Mouse (Mus musculus) erythroblast, adult 5-6 weeks (primary cell): ENCODE data around the gene Actl6b. TPM values are rescaled to one million over a fixed set of nuclear protein-coding genes. Genes with fewer than 3 reads are reported as not detected.
A peak's percentile ranks its signal among the peaks of the same experiment; 100 is the strongest.

Source experiments
- ATAC-seq: replicated peaks from 2 replicates; pipeline ENCODE4 v1.8.0; 2016; ENCODE audit warnings: moderate number of reproducible peaks, mild to moderate bottlenecking, moderate TSS enrichment, inconsistent platforms; ENCODE audit not compliant: poor library complexity, low FRiP score, severe bottlenecking
- total RNA-seq, 2 experiments: library from RNA; stranded (forward) in 1 of 2; stranded (reverse) in 1 of 2; fragments of 150-400 nt in 1 of 2; fragments of 200-764, 138-1000 nt in 1 of 2; gene quantifications; 2 replicates each; pipeline versions ENCODE4 v1.2.3 to v1.2.4; 2015 to 2017; ENCODE audit warnings: low replicate concordance in 2 of 2

Actl6b gene
- total RNA-seq, 2 experiments from 2014 or later = not detected

DNA sequence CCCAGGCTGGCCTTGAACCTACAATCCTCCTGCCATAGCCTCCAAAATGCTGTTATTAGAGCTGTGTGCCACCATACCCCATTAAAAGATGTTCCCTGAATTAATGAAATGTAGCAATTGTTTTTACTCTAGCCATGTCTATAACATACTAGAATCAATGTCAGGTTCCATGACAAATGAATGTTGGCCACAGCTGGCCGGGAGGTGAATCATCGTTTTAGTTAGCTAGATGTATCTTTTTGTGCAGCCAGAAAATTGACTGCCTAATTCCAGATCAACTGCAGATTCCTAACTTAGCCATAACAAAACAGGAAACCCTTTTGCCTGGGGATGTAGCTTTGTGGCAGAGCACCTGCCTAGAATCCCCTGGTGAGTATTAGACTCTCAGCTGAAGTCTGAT lies 3.5 kb upstream of the Actl6b start:
- ATAC-seq = no peak

DNA sequence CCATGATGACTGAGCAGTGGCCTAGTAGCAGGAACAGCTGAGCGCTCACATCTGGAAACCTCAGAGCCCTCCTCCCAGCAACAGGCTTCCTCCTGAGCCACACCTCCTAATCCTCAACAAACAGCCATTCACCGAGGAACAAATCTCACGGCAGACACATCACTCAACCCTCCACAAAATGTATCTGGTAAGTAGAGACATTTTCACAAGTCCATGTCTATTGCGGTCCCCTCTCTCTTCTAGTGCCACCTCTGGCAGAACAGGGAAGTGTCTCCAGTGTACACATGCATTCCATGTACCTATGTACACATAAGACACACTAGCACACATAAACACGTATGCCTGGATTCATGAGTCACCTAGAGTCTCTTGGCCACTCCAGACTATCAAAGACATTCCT lies 2.2 kb upstream of the Actl6b start:
- ATAC-seq = no peak

DNA sequence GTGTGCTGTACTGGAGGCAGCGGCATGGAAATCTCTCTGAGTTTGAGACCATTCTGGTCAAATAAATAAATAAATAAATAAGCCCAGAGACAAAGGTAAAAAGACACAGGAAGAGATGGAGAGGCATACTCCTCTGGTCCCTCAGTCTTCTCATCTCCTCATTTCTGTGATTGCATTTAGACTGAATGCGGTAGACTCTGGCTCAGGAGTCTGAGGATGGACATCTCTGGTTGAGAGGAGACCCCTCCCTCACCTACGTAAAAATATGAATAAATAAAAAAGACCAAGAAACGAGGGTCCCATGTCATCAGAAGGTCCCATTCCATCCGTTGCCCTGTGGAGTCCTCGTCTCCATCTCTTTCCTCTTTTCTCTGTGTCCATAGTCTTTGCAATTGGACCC lies 317 bp upstream of the Actl6b start:
- no peak for ATAC-seq

DNA sequence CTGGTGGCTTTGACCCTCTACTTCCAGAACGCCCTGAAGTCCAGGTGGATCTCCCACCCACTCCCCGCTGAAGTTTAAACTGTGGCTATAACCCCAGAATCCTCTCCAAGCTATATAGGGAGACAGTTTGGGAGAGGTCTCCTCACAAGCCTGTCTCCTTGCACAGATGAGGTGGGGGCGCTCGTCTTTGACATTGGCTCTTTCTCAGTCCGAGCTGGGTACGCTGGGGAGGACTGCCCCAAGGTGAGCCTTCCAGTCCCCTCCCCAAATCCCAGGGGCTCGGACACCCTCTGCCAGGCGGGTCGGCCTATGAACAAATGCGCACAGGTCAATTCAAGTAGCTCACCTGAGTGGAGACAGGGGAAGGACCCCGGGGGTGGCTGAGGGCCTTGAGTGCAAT lies 581 bp downstream of the Actl6b start:
- 0 out of 2 replicates have a peak, but pooled peaks have one; percentile 21 for ATAC-seq

DNA sequence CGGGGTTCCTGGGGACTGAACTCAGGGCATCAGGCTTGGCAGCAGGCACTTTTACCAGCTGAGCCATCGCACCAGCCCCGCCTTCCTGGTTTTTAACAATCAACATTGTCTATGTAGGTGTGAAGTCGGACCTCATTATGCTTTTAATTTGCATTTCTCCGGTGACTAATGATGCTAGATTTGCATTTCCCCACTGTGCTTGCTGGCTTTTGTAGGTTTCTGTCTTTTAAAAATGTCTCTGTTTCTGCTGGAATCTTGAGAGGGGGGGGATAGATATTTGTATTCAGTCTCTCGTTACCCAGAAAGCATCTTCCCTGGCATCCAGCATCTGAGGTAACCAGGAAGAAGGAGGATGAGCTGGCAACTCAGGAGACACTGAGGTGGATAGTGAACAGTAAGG lies 8.2 kb downstream of the Actl6b start:
- no peak for ATAC-seq

DNA sequence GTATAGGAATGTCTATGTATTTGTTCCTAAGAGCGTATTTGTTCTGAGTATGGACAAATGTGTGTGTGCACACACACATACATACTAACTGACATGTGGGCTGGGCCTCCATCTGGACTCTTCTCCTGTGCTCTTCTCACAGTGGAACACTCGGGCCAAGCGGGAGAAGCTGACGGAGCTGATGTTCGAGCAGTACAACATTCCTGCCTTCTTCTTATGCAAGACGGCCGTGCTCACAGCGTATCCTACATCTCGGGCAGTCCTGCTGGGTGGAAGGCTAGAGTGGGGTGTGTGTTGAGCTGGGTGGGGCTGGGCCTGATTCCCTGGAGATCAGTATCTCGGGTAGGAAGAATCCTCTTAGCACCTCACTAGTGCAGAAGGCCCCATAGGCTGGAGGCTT lies 9.6 kb downstream of the Actl6b start:
- ATAC-seq = no peak

DNA sequence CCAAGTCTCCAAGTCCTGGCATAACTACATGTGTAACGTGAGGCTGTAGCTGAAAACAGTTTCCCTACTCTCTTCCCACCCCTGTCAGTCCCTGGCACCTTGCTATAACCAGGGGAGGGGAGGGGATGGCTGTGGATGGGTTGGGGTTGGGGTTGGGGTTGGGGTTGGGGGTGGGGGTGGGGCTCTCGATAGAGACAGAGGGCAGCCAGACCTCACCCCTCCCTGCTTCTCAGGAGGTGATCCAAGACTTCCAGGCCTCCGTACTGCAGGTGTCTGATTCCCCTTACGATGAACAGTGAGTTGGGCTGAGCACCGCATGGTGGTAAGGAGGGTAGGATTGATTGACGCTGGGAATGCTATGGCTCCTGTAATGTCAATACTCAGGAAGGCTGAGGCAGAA lies 12.4 kb downstream of the Actl6b start:
- ATAC-seq = no peak

DNA sequence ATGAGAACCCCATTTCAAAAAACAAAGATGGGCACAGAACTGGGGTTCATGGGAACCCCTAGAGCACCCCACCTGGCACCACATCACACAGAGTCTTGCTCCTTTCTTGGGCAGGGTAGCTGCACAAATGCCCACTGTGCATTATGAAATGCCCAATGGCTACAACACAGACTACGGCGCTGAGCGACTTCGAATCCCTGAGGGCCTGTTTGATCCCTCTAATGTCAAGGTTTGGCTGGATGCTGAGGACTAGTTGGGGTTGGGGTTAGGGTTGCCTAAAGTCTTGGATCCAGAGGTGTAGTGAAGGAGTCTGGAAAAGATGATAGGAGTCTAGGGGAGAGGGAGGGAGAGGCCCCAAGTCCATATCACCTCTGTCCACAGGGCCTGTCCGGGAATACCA lies 13.1 kb downstream of the Actl6b start:
- no peak for ATAC-seq

DNA sequence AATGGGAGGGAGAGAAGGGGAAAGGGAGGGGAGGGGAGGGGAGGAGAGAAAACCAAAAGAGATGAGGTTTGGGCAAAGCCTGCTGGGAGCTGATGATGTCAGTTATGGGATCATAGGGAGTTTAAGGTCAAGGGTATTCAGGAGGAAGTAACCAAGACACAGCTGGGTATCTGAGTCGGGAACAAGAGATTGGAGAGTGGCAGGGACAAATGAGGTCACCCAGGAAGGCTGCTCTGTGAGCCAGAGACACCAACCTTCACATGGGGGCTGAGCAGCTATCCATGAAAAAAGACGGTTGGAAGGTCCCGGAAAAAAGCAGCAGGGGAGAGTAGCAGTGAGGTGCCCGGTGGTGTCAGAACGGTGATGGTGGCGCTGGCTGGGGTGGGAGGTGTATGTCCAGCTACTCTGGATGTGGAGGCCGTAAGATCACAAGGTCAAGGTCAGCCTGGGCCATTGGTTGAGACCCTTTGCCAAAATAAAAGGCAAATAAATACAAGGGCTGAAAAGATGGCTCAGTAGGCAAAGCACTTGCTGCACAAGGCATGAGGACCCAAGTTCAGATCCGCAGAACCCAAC lies 15.0 kb downstream of the Actl6b start:
- ATAC-seq = no peak

DNA sequence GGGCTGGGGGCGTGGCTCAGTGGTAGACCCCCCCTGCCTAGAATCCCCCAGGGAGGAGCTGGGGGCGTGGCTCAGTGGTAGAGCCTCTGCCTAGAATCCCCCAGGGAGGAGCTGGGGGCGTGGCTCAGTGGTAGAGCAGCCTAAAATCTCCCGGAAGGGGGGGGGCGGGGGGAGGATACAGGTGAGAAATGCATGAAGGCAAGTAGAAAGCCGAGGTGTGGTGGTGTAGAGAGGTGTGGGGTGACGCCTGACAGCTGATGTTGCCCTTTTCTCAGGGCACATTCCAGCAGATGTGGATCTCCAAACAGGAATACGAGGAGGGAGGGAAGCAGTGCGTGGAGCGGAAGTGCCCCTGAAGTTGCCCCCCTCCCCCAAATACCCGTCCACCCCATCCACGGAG lies 15.7 kb downstream of the Actl6b start:
- ATAC-seq = no peak

DNA sequence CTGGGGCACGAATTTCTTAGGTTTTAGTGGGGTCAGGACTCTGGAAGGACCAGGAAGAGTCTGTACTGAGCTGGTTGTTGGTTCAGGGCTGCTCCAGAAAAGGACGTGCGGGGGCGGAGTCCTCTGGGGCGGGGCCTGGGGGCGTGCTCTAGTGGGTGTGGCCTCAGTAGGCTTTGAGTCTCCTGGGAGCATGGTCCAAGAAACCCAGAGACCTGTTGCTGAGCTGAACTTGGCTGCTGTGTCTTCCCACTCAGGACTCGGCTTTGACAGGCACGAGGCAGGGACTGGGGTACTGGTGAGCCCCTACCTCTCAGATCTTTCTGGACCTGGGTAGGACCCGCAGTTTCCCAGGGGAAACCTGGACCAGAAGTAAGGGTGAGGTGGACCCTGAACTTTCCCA lies 16.3 kb downstream of the Actl6b start, which contains the start of gene Tfr2:
Gene Tfr2, plus strand, starts transcription at position 176 of the 400 bp plus-strand sequence.
- peak; percentile 87 for ATAC-seq

DNA sequence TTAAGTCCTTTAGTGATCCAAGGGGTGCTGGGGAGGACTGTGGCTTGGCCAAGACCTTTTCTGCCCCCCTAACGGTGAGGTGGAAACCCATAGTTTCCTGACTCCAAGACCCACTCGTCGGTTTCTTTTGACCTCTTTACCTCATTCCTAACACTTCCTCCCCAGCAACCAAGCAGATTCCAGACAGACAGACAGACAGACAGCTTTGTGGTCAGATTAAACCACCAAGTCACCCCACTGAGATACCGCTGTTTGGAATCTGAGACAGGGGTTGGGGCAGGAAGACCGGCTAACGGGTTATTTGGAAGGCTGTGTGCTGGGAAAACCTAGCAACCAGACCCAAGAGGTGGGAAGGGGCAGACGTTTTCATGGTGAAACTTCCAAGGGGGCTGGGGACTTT lies 16.9 kb downstream of the Actl6b start:
- ATAC-seq = no peak; the same call in 1 of the 2 replicates

DNA sequence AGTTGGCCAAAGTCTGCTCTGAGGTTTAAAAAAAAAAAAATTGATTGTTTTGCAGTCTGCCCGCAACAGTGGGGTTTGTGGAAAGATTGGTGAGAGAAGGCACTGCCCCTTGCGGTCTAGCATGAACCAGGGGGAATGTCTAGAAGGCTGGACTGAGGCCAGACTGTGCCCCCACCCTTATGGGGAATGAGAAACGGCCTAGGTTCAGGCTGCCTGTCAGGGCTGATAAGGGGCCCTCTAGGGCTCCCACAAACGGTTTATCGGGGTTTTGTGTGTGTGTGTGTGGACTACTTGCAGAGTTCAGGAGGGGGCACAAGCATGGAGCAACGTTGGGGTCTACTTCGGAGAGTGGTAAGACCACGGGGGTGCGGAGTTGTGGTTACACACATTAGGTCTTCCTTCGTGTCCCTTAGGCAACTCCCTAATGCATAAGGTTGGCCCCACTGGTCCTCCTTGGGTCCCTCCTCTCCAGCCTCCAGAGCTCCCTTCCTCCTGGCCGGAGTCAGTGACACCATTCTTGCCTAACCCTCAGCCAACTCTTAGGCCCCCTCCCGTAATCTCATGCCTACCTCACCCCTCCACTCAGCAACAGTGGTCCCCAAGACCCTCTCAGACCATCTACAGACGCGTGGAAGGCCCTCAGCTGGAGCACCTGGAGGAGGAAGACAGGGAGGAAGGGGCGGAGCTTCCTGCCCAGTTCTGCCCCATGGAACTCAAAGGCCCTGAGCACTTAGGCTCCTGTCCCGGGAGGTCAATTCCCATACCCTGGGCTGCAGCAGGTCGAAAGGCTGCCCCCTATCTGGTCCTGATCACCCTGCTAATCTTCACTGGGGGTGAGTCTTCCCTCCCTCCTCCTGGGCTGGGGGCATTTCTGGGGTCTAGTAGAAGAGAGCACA lies 17.6 kb downstream of the Actl6b start:
- peak; percentile 75 for ATAC-seq

DNA sequence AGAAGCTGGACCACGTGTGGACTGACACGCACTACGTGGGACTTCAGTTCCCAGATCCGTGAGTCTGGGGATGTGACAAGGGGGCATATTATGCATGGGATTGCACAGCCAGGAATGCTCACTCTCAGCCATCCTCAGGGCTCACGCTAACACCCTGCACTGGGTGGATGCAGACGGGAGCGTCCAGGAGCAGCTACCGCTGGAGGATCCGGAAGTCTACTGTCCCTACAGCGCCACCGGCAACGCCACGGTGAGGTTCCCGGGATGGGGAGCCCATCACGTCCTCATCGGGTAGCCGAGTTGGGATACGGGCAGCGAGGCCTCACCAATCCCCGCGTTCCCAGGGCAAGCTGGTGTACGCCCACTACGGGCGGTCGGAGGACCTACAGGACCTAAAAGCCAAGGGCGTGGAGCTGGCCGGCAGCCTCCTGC lies 21.2 kb downstream of the Actl6b start:
- no peak for ATAC-seq

DNA sequence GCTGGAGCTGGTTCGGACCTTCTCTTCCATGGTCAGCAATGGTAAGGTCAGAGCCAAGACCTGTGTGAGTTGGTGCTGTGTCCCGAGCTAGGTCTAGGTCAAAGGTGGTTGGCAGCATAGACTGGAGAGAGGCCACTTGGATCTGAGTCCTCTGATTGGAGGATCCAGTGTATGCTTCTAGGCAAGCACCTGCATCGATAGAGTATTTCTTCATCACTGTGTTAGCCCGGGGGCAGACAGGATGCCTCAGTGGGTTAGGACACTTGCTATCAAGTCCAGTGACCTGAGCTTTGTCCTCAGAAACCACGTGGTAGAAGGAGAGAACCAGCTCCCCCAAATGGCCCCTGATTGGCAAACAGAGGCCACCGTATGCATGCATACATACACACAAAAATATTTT lies 26.9 kb downstream of the Actl6b start:
- no peak for ATAC-seq

DNA sequence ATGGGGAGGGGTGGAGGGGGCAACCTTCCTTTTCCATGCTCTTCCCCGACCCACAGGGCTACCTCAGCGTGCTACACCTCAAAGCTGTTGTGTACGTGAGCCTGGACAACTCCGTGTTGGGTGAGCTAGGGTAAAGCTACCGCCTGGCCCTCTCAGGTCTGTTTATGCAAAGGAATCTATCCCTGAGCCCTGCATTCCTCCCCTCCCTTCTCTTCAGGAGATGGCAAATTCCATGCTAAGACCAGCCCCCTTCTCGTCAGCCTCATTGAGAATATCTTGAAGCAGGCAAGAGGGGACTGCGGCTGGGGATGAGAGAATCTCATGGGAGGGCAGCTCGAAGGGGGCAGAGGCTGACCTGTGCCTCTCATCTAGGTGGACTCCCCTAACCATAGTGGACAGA lies 29.4 kb downstream of the Actl6b start:
- no peak for ATAC-seq

DNA sequence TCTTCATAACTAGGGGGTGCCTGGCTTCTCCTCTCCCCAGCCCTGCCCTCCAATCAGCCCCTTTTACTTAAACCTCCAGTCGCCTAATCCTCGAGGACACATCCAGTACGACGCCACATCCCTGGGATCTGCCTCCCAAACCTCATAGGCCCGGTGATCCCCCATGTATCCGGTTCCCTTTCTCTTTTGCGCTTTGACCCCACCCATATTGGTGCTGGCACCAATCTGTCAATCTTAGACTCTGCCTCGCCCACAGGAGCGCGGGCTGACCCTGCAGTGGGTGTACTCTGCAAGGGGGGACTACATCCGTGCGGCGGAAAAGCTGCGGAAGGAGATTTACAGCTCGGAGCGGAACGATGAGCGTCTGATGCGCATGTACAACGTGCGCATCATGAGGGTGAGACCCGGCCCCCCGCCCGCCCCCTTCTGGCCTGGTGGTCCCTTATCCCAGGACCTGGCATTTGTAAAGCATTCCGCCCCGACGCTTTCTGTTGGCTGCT lies 30.4 kb downstream of the Actl6b start:
- ATAC-seq = no peak

DNA sequence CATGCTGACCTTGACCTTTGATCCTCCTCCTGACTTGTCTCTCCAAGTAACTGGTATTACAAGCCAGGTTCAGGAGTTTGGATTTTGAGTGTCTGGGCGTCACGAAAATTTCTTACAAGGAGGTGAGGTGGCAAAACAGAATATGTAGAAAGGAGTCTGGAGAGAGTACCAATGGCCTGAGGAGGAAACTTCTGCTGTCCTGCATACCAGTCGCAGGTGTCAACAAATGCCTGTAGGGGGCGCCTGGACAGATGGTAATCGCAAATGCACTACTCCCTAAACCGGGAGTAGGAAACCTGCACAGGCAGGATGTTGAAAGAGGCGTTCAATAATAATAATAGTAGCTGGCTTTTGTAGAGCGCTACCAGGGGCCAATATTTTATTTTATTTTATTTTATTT lies 31.7 kb downstream of the Actl6b start:
- ATAC-seq = peak; percentile 66

DNA sequence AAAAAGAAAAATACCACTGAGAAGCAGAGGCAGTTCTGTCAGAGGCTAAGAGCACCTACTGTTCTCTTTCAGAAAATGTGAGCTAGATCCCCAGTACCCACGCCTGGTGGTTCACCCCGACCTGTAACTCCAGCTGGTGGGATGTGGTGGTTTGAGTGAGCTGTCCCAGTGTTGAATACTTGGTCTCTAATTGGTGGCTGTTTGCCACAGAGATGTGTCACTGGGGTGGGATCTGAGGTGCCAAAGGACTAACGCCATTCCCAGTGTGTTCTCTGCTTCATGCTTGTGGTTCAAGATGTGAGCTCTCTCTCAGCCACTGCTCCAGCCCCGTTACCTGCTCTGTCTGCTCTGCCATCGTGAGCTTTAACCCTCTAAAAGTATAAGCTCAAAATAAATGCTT lies 37.2 kb downstream of the Actl6b start:
- no peak for ATAC-seq

DNA sequence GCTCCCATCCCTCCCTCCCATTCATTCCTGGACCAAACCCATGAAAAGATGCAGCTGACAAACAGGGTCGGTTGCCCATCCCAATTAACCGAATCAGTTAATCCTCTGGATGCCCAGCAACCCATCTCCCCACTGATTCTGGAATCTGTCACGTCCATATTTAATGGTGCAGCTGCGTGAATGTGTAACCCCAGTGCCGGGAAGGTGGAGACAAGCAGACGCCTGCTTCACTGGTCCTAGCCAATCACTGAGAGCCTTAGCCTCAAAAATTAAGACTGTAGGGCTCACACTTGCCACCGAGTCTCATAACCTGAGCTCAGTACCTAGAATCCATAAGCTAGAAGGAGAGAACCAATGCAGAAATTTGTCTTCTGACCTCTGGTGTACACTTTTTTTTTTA lies 42.6 kb downstream of the Actl6b start:
- no peak for ATAC-seq

DNA sequence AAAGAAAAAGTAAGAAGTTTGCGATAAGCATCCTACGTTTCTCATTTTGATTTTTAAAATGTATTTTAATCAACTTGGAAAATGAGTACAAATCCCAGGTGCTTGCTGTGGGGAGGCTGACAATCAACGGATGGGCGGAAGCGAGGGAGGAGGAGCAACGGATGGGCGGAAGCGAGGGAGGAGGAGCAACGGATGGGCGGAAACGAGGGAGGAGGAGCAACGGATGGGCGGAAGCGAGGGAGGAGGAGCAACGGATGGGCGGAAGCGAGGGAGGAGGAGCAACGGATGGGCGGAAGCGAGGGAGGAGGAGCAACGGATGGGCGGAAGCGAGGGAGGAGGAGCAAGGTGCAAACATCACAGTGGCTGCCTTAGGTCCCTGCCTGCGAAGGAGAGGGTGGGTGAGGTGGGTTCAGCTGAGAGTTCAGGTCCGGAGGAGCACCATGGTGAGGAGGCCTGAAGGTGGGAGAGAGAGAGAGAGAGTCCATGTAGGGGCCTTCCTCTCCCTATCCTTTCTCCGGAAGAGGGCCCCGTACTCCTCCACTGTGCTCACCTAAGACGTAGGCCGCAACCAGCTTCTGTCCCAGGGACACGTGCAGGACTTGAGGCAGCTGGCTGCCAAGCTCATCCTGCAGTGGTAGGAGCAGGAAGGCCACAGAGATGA lies 43.4 kb downstream of the Actl6b start:
- no peak for ATAC-seq
